Mouse (Mus musculus) regulatory T cell (primary cell): ENCODE data around the gene Olfr895.

ENCODE experiments used
- in situ Hi-C: fragments of 300-600 bp; cut with MboI, MseI; formaldehyde crosslinking; loops from one replicate; pipeline ENCODE4 v1.15.1; 2025; ENCODE audit warnings: high pct_unique_total_duplicates

The Olfr895 gene

GRCm38 (mm10) chr9:38267551-38267950 is at the start of gene Olfr895:
Olfr895 (plus strand) TSS chr9:38267851.
- in situ Hi-C loops: no loop called here

GRCm38 (mm10) chr9:38252474-38252873 is 15.2 kb upstream of the Olfr895 start, which contains the start of gene Olfr143:
Olfr143 (plus strand) TSS chr9:38252774.
- in situ Hi-C loops: no loop called here

- in situ Hi-C loops: no loop called here
These were observed 23.2 kb downstream of the Olfr895 start, which contains the start of gene Olfr896-ps1 for GRCm38 (mm10) chr9:38290807-38291206. Olfr896-ps1 (plus strand) TSS chr9:38291107.
